Mouse (Mus musculus) granulocyte monocyte progenitor cell, adult 5-6 weeks (primary cell): Measurements from ENCODE around the gene Aldh3a2. TPM values are rescaled to one million over a fixed set of nuclear protein-coding genes. Genes with fewer than 3 reads are reported as not detected.
A peak's percentile ranks its signal among the peaks of the same experiment; 100 is the strongest.
"Not testable (repeated sequence)": the region's sequence is repeated elsewhere in the genome, so short reads cannot be mapped to it uniquely, and the experiment has no call there.

Experiments
- ATAC-seq: replicated peaks from 2 replicates; pipeline ENCODE4 v1.8.0; 2016; ENCODE audit warnings: mild to moderate bottlenecking, moderate TSS enrichment, inconsistent platforms; ENCODE audit not compliant: poor library complexity, severe bottlenecking
- total RNA-seq, 2 experiments: library from RNA; stranded (forward) in 1 of 2; stranded (reverse) in 1 of 2; fragments of 200-712, 200-1000 nt in 1 of 2; fragments of >200 nt in 1 of 2; fragmentation: Nextera tagmentation in 1 of 2; gene quantifications; 2 replicates each; pipeline ENCODE4 v1.2.3; 2014 to 2017

Aldh3a2 gene
- total RNA-seq, 2 experiments from 2014 or later: 20.9 to 27.3 TPM

DNA sequence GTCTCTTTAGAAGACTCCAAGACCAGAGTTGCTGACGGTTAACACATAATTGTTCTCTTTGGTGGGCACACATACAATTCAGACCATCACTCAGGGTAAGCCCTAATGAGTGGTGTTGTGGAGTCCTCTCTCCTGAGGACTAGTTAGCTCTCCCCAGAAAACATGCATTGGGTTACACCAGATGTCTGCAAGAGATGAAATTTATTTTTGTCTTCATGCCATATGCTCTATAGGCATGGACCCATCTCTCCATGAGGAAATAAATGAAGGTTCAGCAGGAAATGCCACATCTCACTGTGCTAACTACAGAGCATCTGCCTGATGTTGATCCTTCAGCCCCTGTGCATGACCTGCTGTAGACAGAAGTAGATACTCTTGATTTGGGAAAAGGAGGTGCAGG, 45.3 kb downstream of the Aldh3a2 start:
- ATAC-seq: no peak

DNA sequence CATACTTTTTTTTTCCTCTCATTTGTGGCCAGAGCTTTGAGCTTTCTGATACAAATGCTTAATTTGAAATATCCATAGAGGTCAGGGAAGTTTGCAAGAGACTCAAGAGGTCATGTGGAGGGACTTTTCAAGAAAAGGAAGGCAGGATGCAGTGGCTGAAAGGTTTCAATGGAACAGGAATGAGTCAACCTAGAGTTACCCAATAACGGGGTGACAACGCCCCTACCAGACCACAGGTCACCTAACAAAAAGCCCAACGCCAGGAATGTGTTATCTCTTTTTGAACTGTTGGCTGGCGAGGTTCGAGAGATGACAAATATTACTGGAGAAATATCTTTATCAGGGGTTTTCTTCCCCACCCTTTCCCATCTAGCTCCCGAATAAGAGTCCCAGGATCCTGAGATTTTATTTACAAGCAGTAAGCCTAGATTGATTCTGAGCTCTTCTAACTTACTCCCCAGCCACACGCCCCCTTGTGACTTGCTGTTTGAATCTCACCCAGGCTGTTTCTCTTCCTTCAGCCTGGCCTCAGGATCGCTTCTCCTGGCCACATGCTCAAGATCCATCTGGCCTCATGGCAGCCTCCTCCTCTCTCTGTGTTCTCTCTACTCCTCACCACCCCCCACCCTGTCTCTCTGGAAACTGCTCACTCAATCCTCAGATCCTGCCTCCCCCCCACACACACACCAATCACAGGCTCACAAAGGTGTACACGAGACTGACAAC, 46.9 kb downstream of the Aldh3a2 start:
- no peak for ATAC-seq

DNA sequence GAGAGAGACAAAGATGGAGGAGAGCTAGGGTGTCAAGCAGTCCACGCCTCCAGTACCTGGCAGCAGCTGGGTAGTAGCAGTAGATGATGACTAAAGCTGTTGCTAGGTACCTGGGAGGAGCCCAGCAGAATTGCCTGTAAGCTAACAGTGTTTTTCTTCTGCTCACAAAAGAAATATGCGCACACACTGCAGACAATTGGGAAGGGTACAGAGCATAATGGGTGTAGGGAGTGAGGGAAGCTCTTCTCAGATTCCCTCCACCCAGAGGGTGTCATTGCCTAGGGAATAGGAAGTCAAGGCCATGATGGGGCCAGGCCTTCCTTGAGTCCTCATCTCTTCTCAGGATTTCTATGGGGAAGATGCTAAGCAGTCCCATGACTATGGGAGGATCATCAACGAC, 51.3 kb downstream of the Aldh3a2 start:
- ATAC-seq: no peak

DNA sequence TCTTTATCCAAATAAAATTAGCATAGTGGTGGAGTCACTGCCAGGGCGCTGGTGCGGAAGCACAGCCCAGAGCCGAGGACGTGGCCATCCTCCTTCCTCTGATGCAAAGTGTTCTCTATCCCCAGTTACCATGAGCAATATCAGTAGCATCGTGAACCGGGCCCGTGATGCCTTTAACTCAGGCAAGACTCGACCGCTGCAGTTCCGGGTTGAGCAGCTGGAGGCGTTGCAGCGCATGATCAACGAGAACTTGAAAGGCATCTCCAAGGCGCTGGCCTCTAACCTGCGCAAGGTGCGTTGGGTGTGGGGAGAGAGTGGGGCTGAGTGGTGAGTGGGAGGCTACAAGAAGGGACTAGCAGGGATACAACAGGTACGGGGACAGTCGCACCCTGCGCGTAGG, 55.2 kb downstream of the Aldh3a2 start:
- 0 out of 2 replicates have a peak, but pooled peaks have one; percentile 17 for ATAC-seq

DNA sequence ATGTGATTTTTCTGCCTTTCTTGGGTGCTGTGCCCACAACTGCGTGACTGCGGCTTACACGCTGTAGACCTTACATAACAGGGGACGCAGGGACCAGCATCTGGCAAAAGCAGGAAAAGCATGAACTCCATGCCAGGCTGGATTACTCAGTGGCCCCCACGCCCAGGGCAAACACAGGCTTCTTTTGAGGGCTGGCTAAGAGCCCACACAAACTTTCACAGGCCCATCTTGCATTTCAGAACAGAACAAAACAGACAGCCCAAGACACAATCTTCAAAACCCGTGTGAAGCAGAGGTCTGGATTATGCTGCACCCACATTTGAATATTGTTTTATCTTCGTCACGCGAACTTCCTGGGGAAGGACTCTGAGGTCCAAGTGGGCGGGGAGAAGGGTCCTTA, 58.9 kb downstream of the Aldh3a2 start:
- ATAC-seq: no peak

DNA sequence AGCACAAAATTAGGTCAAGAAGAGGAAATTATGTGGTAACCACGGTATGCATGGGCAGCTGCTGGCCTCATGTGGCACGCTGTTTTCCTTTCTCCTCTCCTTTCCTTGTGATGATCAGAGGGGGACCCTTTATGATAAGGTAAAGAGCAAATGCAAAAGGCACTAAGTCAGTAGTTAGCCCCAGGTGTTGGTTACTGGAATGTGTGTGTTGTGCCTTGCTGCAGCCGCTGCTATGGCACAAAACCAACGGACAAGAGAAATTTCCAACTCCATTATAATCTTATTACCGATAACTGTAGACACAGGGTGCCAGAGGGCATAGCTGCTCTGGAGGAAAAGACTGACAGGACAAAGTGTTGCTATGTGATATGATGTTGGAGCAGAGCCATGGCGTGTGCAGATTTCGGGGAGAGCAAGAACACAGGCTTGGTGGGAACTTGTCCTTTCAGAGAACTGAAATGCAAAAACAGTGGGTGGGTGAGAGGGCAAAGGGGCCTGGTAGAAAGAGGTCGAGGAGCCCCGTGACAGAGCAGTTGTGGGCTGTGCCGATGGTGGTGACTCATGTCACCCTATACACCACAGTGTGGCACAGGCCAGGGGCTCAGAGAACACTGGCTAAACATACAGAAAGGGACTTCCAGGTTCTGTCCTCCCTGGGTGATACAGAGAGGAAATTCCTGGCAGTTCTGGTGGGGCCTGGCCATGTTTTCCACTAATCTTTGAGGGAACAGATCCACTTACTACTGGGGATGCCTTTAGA, 59.6 kb downstream of the Aldh3a2 start, which contains the start of gene Aldh3a1:
Gene Aldh3a1, plus strand, starts transcription at position 51 of the 760 bp plus-strand sequence.
- ATAC-seq: no peak

DNA sequence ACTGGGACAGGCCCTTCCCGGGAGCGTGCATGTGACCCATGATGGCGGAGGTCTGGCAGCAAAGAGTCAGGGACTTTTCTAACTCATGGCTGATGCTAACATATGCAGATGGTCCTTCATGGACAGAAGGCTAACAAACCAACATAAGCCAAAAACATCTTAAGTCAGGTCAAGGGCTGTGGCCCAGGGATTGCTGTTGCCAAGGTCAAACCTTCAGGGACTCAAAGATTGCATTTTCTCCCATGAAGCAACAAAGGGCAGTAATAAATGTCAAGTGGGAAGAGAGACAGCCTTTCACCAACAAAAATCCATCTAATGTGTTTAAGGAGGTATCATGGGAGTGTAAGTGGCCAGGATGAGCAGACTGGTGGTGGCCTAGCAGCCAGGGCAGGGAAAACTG, 61.1 kb downstream of the Aldh3a2 start:
- no peak for ATAC-seq

DNA sequence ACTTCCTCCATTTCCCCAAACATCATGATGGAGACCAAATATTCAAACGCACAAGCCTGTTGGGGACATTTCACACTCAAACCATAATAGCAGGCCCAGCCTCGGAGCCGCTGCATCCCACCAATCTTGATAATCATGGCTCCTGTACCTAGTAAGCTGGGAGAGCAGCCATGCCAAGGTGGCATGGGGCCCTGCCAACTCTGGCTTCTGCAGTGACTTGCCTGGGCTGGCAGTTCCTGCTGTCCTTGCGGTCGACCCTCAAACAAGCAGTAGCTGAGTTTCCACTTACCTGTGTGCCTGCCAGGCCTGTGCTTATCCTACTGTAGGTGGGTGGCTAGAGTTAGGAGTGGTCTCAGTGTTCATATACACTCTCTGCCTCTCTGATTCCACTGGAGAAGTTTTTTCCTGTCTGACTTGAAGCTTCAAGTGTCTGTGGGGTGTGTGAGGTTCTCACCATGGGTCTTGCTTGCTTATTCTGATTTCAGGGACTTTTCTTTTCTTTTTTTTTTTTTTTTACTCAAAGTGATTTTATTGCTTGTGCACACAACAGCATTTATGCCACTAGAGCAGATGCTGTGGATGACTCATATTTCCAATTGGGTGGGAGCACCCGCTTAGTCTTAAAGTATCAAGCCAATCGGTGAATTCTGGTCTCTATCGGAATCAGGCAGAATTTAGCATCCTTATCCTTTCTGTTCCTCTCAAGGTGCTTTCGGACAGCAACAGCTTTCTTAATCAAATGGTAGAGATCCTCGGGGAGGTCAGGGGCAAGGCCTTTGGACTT, 61.9 kb downstream of the Aldh3a2 start:
- ATAC-seq: no peak

DNA sequence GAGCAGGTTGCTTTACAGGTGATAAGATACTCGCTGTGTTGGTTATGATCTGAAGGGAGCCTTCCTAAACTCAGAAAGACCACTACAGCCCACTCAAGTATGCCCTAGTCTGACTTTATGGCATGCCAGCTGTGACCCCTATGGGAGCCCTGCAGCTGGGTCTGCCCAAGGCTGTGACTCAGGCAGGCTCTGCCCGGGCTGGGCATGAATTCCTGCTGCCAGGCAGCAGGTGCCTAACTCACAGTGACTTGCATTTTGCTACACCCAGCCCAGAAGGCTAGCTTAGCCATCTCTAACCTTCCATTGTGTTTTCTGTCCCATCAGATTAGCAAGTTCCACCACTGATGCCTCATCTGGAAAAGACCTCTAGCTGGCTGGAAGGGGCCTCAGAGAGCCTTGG, 64.5 kb downstream of the Aldh3a2 start:
- ATAC-seq: no peak

DNA sequence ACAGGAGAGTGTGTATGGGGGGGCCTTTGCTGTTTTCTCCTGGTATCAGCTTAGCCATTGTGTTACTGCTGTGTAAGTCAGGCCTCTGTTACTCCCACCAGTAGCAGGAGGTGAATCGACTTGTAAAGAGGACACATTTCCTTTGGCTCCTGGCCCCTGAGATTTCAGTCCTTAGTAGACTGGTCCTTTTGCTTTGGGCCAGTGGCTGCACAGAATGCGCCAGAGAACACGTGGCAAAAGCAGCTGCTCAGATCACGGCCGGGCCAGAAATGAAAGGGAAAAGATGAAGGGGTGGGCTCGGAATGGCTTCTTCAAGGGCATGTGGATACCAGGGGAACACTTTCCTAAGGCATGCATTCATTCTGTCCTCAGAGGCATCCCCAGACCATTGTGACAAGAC, 65.1 kb downstream of the Aldh3a2 start:
- ATAC-seq: no peak

DNA sequence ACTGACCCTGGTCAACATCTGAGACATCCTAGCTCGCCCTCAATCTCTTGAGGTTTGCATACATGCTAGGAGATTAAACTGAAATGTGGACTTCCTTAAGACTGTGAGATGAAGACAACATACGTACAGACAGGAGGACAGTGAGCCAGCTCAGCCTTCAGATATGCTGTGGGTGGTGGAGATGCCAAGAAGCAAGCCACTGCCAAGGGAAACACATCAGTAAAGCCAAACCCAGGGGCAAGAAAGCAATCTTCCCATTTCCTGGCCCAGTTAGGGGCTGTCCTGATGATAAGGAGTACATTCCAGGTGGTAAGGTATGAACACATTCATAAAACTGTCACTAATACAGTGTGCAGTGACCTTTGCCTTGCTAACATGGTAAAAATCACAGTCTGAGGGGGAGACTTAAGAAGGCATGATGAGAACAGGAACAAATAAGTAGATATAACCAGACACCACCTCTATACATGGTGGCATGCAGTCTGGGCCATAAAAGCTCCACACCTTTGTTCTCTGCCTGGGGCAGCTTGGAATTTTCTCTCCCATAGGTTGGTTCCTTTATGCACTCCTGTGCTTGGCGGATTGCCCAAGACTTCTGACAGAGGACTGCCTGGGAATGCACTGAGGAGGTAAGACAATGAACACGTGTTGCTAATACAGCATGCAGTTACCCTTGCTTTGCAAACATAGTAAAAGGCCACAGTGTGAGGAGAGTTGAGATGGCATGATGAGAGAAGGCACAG, 67.5 kb downstream of the Aldh3a2 start:
- ATAC-seq: no peak

DNA sequence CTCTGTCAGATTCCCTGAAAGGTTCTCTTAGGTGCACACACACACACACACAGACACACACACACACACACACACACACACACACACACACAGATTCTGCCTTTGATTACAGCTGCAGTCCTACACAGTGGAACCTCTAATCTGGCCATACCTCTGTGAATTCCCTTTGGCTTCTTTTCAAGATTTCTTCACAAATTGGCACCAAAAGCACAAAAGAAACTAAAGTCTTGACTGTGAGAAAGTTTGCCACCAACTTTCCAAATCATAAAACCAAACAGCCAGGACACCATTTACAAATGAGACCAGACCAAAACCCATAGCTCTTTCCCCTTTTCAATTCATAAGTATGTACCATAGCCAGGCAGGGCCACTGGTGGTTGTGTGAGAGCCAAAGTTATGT, 69.3 kb downstream of the Aldh3a2 start:
- no peak for ATAC-seq

DNA sequence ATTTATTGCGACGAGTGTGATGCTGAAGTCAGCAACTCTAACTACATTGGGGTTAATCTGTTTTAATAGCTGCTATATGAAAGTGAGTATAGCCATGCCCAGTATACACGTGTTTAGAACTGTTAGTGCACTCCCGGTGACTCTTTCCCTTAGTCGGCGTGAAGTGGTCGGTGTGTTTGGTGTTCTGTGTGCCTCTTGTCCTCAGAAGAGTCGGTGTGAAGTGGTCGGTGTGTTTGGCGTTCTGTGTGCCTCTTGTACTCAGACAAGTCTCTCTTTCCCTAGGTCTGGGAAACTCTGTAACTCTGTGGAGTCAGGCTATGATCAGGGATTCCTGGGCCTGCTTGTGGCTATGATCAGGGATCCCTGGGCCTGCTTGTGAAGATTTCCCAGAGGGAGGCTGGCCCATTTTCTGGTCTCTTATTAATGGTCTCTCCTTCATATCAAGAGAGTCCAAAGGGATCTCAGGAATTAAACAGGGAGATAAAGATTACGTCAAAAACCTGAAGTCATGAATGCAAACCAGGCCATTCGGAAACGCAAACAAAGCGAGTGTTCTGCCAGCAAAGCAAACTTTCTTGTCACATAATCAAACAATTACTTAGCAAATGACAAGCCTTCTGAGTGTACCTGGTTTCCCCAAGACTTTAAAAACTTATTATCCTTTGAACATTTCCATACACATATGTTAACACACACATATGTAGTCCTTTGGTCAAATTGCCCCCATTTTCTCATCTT, 70.5 kb downstream of the Aldh3a2 start:
- ATAC-seq: no peak

DNA sequence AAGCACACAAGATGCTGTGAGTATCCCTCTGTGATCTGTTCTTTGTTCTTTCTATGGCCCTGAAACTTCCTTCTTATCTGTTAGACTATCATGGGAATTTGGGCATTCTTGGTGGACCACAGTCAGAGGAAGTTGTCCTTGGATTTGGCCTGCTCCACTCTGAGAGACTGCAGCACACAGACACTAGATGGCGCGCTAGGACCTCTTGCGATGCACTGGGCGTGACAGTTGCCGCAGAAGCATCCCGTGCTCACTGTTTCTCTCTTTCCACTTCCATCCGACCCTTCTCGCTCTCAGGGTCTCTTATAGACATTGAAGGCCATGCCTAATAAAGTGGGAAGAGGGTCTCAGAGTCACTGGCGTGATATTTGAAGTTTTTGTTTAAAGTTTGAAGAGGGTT, 73.9 kb downstream of the Aldh3a2 start:
- peak; percentile 85 for ATAC-seq

DNA sequence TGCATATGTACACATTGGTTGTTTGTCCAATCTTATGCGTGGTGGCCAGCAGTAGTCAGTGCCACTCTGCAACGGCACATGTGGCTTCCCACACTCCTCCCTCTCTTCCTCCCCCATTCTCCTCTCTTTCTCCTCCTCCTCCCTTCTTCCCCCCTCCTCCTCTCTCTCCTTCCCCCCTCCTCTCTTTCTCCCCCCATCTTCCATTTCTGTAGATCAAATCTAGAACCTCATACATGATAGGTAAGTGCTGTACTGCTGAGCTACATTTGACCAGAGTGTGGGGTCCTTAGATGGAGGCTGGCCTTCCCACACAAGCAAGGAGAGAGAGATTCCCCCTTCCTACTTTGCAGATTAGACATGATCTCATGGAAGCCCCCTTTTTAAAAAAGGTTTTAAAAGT, 74.5 kb downstream of the Aldh3a2 start:
- ATAC-seq: no peak

DNA sequence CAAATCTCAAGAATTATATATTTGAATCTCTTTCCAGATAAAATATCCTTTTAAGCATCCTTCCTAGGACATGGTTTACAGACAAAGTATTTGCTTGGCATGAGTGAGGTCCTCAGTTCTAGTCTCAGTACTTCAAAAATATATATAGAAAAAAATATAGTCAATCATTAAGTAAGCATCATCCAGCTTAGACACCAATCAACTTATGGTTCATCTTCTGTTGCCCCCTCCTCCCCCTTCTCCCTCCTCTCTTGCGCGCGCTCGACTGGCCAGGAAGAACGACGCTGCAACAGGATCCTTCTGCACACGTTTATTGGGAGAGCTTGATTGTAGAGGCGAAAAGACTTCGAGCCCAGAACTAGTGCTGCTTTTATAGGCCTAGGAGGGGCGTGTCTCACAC, 75.1 kb downstream of the Aldh3a2 start:
- ATAC-seq: not testable (repeated sequence)

DNA sequence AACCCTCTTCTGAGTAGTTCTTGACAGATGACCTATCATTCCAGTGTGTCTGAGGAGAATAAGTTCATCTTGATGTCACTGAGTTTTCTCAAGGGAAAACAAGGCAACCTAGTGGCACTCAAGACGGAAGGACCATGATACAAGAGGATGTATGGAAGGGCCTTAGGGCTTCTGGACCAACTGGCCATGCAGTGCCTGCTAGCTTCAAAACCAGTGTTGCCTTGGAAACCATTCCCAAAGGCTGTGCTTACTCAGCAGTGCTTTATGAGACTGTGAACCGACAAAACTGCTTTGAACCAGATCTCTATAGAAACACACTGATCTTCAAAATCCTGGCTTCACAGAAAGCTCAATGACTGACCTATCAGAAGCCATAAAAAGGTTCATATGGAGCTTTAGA, 76.5 kb downstream of the Aldh3a2 start:
- no peak for ATAC-seq

DNA sequence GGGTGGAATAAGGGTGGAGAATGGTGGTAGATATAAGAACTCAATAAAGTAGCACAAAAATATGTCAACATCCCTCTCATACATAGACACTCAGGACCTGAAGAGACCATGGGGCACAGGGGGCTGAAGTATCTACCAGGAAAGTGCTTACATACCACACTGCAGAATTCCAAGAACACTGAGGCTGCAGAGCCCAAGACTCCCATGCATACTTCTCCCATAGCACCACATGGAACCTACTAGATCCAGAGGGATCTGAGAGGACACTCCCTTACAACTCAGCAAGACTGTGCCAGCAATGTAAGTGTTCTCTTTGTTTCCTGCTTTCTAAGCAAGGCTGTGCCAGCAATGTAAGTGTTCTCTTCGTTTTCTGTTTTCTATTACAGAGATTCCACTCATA, 83.4 kb downstream of the Aldh3a2 start:
- ATAC-seq: no peak

DNA sequence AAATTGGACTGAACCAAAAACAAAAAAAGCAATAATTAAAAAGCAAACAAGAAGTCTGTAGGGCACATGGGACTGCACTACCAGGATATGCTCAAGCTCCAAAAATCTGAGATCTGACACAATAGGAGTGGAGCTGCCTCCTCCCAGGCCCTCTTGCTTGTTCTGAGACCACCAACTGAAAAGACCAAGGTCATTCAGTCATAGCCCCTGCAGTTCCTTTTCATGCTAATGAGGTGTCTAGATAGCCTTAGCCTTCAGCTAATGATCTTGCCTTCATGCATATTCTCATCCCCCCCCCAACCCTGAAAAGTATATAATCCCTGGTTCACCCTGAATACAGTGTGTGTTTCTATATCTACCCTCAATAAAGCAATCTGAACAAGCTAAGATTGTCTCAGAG, 85.6 kb downstream of the Aldh3a2 start:
- ATAC-seq: no peak

DNA sequence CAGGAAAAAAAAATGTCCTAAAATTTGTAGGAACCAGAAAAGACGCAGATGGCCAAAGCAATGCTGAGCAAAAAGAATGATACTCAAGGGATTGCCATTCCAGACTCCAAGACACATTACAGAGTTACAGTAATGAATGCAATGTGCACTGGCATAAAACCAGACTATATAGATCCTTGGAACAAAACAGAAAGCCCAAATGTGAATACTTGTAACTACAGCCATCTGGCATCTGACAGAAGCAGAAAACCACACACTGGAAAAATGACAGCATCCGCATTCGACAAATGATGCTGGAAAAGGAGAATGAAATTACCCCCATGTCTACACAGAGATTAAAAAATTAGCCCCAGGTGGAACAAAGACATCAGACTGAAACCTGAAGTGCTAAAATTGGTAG, 86.9 kb downstream of the Aldh3a2 start:
- ATAC-seq: no peak
